Mouse (Mus musculus): ENCODE data around the gene Abi2.

The Abi2 gene

GRCm38 (mm10) chr1:60409168-60409828 lies at the start of gene Abi2:
TSS of gene Abi2 (plus strand) at chr1:60409619.
- WGBS = 0% methylated on average over 60 of the region's 69 CpGs

- WGBS = 95% methylated on average over 1 of the region's 1 CpGs
These were observed 47.8 kb upstream of the Abi2 start for GRCm38 (mm10) chr1:60361626-60362025.

- WGBS = 94% methylated on average over 1 of the region's 1 CpGs
These were observed 32.9 kb upstream of the Abi2 start for GRCm38 (mm10) chr1:60376556-60376955.

GRCm38 (mm10) chr1:60381910-60382309 lies 27.5 kb upstream of the Abi2 start:
- 61% methylated on average over 3 of the region's 3 CpGs for WGBS

- WGBS = 98% methylated on average over 1 of the region's 1 CpGs
These were observed 4.6 kb upstream of the Abi2 start for GRCm38 (mm10) chr1:60404848-60405247.

GRCm38 (mm10) chr1:60408501-60409167 lies 785 bp upstream of the Abi2 start:
- 15% methylated on average over 13 of the region's 13 CpGs for WGBS

GRCm38 (mm10) chr1:60409928-60410817 lies 754 bp downstream of the Abi2 start:
- WGBS = 1% methylated on average over 54 of the region's 54 CpGs

GRCm38 (mm10) chr1:60416724-60417123 lies 7.3 kb downstream of the Abi2 start:
- WGBS = 18% methylated on average over 3 of the region's 3 CpGs

GRCm38 (mm10) chr1:60423882-60424281 lies 14.5 kb downstream of the Abi2 start:
- 59% methylated on average over 1 of the region's 1 CpGs for WGBS

GRCm38 (mm10) chr1:60428341-60428740 lies 18.9 kb downstream of the Abi2 start:
- 66% methylated on average over 2 of the region's 2 CpGs for WGBS

GRCm38 (mm10) chr1:60428932-60429331 lies 19.5 kb downstream of the Abi2 start:
- 56% methylated on average over 2 of the region's 2 CpGs for WGBS

- 93% methylated on average over 5 of the region's 5 CpGs for WGBS
These were observed 22.1 kb downstream of the Abi2 start for GRCm38 (mm10) chr1:60431531-60431930.

- WGBS = 29% methylated on average over 1 of the region's 1 CpGs
These were observed 23.1 kb downstream of the Abi2 start for GRCm38 (mm10) chr1:60432497-60432896.

GRCm38 (mm10) chr1:60441438-60441837 lies 32.0 kb downstream of the Abi2 start:
- WGBS = 83% methylated on average over 5 of the region's 5 CpGs

GRCm38 (mm10) chr1:60447067-60447466 lies 37.6 kb downstream of the Abi2 start:
- 80% methylated on average over 12 of the region's 12 CpGs for WGBS

- 24% methylated on average over 1 of the region's 1 CpGs for WGBS
These were observed 40.5 kb downstream of the Abi2 start for GRCm38 (mm10) chr1:60449896-60450295.

- 54% methylated on average over 1 of the region's 1 CpGs for WGBS
These were observed 51.2 kb downstream of the Abi2 start for GRCm38 (mm10) chr1:60460623-60461022.

- WGBS = 32% methylated on average over 2 of the region's 2 CpGs
These were observed 60.1 kb downstream of the Abi2 start for GRCm38 (mm10) chr1:60469491-60469890.

- WGBS = 50% methylated on average over 7 of the region's 7 CpGs
These were observed 61.1 kb downstream of the Abi2 start for GRCm38 (mm10) chr1:60470541-60470940.

- WGBS = 26% methylated on average over 1 of the region's 1 CpGs
These were observed 72.1 kb downstream of the Abi2 start for GRCm38 (mm10) chr1:60481561-60481960.

GRCm38 (mm10) chr1:60482881-60483280 lies 73.5 kb downstream of the Abi2 start:
- WGBS = 93% methylated on average over 1 of the region's 1 CpGs

- WGBS = 63% methylated on average over 3 of the region's 3 CpGs
These were observed 76.2 kb downstream of the Abi2 start for GRCm38 (mm10) chr1:60485649-60486048.

All from cerebral cortex, adult 2 months (tissue).